Mouse (Mus musculus) intestine, embryonic 15.5 days (tissue): ENCODE measurements around the gene Tlr5. TPM values are rescaled to one million over a fixed set of nuclear protein-coding genes. Genes with fewer than 3 reads are reported as not detected.
A peak's percentile ranks its signal among the peaks of the same experiment; 100 is the strongest.

Source experiments
- ATAC-seq: fragments of 200-750 bp; cut with Nextera tagmentation; 2 replicates; pipeline ENCODE4 v1.8.0; 2017; ENCODE audit warnings: moderate TSS enrichment, moderate library complexity
- H3K27ac ChIP-seq: fragments of 300-500 bp; sonication (generic); 2 replicates; pipeline ENCODE4 v1.5.1; 2015; ENCODE audit warnings: mild to moderate bottlenecking, inconsistent platforms
- H3K27me3 ChIP-seq: fragments of 300-500 bp; sonication (generic); replicated peaks from 2 replicates; pipeline ENCODE4 v1.6.1; 2015; ENCODE audit warnings: inconsistent platforms
- H3K36me3 ChIP-seq: fragments of 300-500 bp; sonication (generic); 2 replicates; pipeline ENCODE4 v1.6.1; 2015; ENCODE audit warnings: inconsistent platforms
- H3K4me1 ChIP-seq: fragments of 300-500 bp; sonication (generic); replicated peaks from 2 replicates; pipeline ENCODE4 v1.6.1; 2015; ENCODE audit warnings: inconsistent platforms
- H3K4me2 ChIP-seq: fragments of 300-500 bp; sonication (generic); replicated peaks from 2 replicates; pipeline ENCODE4 v1.6.1; 2015; ENCODE audit warnings: mild to moderate bottlenecking, inconsistent platforms
- H3K4me3 ChIP-seq: fragments of 300-500 bp; sonication (generic); replicated peaks from 2 replicates; pipeline ENCODE4 v1.5.1; 2015; ENCODE audit warnings: inconsistent platforms
- H3K9ac ChIP-seq: fragments of 300-500 bp; sonication (generic); 2 replicates; pipeline ENCODE4 v1.6.1; 2015; ENCODE audit warnings: inconsistent platforms
- H3K9me3 ChIP-seq: fragments of 300-500 bp; sonication (generic); 2 replicates; pipeline ENCODE4 v1.6.1; 2016; ENCODE audit warnings: inconsistent platforms
- WGBS: fragments of 180-500 bp; shearing (Covaris S2); methylation state at CpG from one replicate; pipeline ENCODE4 v1.1.7; 2015; 5-methylcytosine and 5-hydroxymethylcytosine counted together
- polyA plus RNA-seq: library from polyadenylated mRNA; unstranded; fragments of >200 nt; fragmentation: Nextera tagmentation; extraction: Ambion mirVana; gene quantifications from 2 replicates; pipeline ENCODE4 v1.2.1, GENCODE M21; 2015

The Tlr5 gene
- polyA plus RNA-seq, 1 experiment from 2014 or later, result 4.0 TPM

- Histone ChIP-seq H3K4me1 (peaks cover 41% of the 10 kb centered on the region), H3K9ac (peak overlapping the region; percentile 8; the same call in 1 of the 2 replicates), H3K4me2 (peak overlapping the region; percentile 80), H3K27ac (peak overlapping the region; percentile 91), H3K36me3 (no peaks in the 10 kb centered on the region), H3K9me3 (no peaks in the 10 kb centered on the region), H3K27me3 (no peaks in the 10 kb centered on the region), H3K4me3 (peak overlapping the region; percentile 54; the same call in 1 of the 2 replicates)
- 53% methylated on average over 12 of the region's 12 CpGs for WGBS
- ATAC-seq, result no peak
These were observed 1.8 kb downstream of the Tlr5 start for GRCm38 (mm10) chr1:182956186-182956960.

DNA sequence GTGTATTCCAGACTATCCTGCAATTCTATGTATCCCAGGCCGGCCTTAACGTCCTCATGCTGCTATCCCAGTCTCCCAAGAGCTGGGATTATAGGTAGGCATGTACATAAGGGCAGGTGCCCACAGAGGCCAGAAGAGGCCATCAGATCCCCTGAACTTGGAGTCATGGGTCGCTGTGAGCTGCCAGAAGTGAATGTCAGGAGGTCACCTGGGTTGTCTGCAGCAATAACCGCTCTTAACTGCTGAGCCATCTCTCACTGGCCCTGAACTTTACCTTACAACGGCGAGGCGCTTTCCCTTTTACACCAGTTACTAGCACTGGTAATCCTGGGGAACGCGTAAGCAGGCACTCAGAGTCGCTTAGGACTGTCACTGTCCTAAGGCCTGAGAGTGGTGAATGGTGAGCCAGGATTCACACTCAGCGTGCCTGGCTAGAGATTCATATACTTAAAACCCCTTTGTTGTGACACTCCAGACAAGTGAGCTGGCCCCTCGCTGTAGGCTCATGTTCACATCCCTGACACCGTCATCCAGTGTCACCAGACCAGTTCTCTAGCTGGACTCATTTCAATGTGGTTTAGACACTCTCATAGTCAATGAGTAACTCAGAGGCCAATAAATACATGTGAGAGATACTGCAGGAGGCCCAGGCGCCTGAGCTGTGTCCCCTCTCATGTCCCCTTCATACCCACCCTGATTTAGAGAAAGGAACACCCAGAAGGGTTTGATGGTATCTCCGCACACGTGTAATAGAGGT, 2.6 kb downstream of the Tlr5 start:
- Histone ChIP-seq H3K36me3 (no peaks in the 10 kb centered on the region), H3K27me3 (no peaks in the 10 kb centered on the region), H3K9ac (peak overlapping the region; percentile 8; the same call in 1 of the 2 replicates), H3K9me3 (no peaks in the 10 kb centered on the region), H3K4me2 (peak overlapping the region; percentile 80), H3K4me3 (no peak overlapping the region), H3K4me1 (peaks cover 38% of the 10 kb centered on the region), H3K27ac (peak overlapping the region; percentile 91)
- 64% methylated on average over 16 of the region's 16 CpGs for WGBS
- peak; percentile 78 for ATAC-seq

DNA sequence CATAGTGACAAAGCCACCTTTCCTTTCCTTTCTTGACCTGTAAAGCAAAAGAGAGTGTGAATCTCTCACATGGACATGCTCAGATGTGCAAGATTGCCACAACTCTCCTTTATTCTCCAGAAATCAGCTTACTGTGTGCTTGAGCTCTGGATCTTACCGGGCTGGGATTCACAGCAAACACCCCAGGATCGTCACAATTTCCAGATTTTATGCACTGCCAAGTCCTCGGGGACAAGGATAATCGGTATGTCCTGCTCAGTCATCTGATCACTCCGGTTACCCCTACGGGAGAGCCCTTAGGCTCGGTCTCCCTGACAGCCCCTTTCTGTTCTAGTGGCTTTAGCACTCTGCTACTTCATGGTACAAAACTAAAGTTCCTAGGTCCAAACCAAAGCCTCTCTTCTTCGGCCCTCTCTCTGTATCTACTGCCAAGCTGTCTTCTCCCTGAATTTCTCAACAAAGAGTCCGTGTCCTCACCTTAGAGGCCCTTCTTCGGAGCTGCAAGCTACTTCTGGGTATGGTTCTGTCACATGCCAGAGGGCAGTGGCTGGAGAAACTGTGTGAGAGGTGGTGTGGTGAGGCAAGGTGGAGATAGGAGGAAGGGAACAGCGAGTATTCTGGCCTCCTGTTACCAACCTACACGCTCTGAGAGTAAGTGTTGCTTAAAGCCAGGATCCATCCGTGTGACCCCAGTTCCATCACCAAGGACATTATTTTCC, 3.4 kb downstream of the Tlr5 start:
- peaks cover 34% of the 10 kb centered on the region for H3K4me1 ChIP-seq
- H3K9me3 ChIP-seq, result no peaks in the 10 kb centered on the region
- peak overlapping the region; percentile 80 for H3K4me2 ChIP-seq
- no peaks in the 10 kb centered on the region for H3K27me3 ChIP-seq
- no peak overlapping the region for H3K9ac ChIP-seq
- no peaks in the 10 kb centered on the region for H3K36me3 ChIP-seq
- no peak for ATAC-seq
- H3K4me3 ChIP-seq, result no peak overlapping the region
- H3K27ac ChIP-seq, result peak overlapping the region; percentile 91
- 72% methylated on average over 13 of the region's 13 CpGs for WGBS

- H3K4me1 ChIP-seq, result peaks cover 27% of the 10 kb centered on the region
- no peaks in the 10 kb centered on the region for H3K9me3 ChIP-seq
- H3K4me3 ChIP-seq, result peak overlapping the region; percentile 35; the same call in 1 of the 2 replicates
- H3K36me3 ChIP-seq, result no peaks in the 10 kb centered on the region
- H3K27me3 ChIP-seq, result no peaks in the 10 kb centered on the region
- peak overlapping the region; percentile 80 for H3K4me2 ChIP-seq
- H3K27ac ChIP-seq, result peak overlapping the region; percentile 71
- no peak for ATAC-seq
- no peak overlapping the region for H3K9ac ChIP-seq
- WGBS, result 40% methylated on average over 3 of the region's 3 CpGs
These were observed 4.2 kb downstream of the Tlr5 start for GRCm38 (mm10) chr1:182958824-182959223.

GRCm38 (mm10) chr1:182959251-182959691, 4.7 kb downstream of the Tlr5 start:
- ATAC-seq, result peak; percentile 16; the same call in 1 of the 2 replicates
- Histone ChIP-seq H3K4me1 (peaks cover 22% of the 10 kb centered on the region), H3K4me2 (peak overlapping the region; percentile 80), H3K4me3 (peak overlapping the region; percentile 35), H3K9ac (peak overlapping the region; percentile 31; the same call in 1 of the 2 replicates), H3K27me3 (no peaks in the 10 kb centered on the region), H3K9me3 (no peaks in the 10 kb centered on the region), H3K27ac (peak overlapping the region; percentile 71), H3K36me3 (no peaks in the 10 kb centered on the region)
- 2% methylated on average over 17 of the region's 17 CpGs for WGBS

DNA sequence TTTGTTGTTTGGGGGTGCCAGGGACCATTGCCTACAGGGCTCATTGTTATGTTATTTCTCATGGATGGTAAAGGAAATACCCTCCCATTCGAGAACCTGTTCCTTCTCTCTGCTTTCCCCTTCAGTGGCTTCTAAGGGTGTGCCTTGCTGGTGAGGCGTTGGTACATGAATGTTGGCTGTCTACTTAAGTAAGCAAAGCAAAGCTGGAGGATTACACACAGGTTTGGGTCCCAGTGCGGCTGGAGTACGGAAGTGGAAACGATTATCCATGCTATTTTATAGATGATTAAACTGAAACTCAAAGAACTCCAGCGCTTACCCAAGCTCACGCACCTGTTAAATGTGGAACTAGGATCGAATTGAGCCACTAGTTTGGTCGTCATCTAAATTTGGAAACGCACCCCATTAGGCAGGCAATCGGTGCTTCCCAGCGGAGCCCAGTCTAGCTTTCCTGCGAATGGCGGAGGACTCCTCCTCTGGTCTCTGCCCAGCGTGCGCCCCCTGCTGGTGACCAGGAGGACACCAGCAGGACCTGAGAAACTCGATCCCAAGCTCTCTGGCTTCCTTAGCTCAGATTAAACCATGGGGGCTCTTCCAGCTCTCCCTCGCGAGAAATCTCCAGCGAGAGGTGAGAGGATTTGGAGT, 5.3 kb downstream of the Tlr5 start:
- Histone ChIP-seq H3K4me1 (peaks cover 17% of the 10 kb centered on the region), H3K4me2 (peak overlapping the region; percentile 80), H3K9ac (peak overlapping the region; percentile 31), H3K36me3 (no peaks in the 10 kb centered on the region), H3K4me3 (peak overlapping the region; percentile 35), H3K27ac (peak overlapping the region; percentile 71), H3K27me3 (no peaks in the 10 kb centered on the region), H3K9me3 (no peaks in the 10 kb centered on the region)
- WGBS, result under 1% methylated on average over 20 of the region's 20 CpGs
- peak; percentile 62 for ATAC-seq

DNA sequence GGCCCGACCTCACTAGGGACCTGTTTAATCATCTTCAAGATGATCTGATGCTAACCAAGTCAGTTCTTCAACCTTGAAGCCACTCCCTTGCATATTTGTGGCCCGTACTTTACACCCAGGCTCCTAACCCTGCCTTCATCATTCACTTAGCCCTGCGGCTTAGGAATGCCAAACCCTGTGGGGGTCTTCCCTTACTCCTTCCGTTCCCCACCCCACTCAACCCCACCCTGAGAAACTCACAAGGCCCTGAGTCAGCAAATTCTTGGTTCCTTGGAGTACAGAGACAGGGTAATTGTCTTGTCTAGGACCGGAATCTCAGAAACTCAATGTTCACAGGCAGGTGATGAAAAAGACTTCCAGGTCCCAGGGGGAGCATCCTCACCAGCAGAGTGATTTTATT, 6.5 kb downstream of the Tlr5 start:
- no peaks in the 10 kb centered on the region for H3K9me3 ChIP-seq
- no peak for ATAC-seq
- 64% methylated on average over 5 of the region's 5 CpGs for WGBS

DNA sequence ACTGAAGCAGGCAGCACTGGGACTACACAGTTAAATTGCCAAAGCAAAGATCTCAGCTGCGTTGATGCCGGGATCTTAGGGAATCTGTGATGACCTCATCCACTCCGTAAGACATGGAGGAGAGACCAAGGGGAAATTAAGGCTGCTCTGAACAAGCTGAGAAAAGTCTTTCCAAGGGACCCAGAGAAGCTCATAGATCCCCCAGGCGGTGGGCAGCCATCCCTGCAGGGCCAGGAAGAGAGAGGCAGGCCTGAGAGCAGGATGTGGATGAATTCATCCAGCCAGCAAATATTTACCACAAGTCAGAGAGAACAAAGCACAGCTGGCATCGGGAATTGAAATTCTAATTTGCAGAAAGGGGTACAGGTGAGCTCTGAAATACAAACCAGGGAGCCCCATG, 8.7 kb downstream of the Tlr5 start:
- no peak overlapping the region for H3K4me3 ChIP-seq
- H3K4me2 ChIP-seq, result no peak overlapping the region
- no peak for ATAC-seq
- no peak overlapping the region for H3K9ac ChIP-seq
- H3K4me1 ChIP-seq, result peaks cover 14% of the 10 kb centered on the region
- 50% methylated on average over 5 of the region's 5 CpGs for WGBS
- no peak overlapping the region for H3K27ac ChIP-seq
- no peaks in the 10 kb centered on the region for H3K27me3 ChIP-seq
- no peaks in the 10 kb centered on the region for H3K9me3 ChIP-seq
- H3K36me3 ChIP-seq, result no peaks in the 10 kb centered on the region

More for the DNA sequence above, 6.5 kb downstream of the Tlr5 start:
- Histone ChIP-seq H3K4me2 (no peak overlapping the region), H3K27ac (no peak overlapping the region), H3K4me1 (peaks cover 16% of the 10 kb centered on the region), H3K4me3 (no peak overlapping the region), H3K9ac (no peak overlapping the region), H3K27me3 (no peaks in the 10 kb centered on the region), H3K36me3 (no peaks in the 10 kb centered on the region)

DNA sequence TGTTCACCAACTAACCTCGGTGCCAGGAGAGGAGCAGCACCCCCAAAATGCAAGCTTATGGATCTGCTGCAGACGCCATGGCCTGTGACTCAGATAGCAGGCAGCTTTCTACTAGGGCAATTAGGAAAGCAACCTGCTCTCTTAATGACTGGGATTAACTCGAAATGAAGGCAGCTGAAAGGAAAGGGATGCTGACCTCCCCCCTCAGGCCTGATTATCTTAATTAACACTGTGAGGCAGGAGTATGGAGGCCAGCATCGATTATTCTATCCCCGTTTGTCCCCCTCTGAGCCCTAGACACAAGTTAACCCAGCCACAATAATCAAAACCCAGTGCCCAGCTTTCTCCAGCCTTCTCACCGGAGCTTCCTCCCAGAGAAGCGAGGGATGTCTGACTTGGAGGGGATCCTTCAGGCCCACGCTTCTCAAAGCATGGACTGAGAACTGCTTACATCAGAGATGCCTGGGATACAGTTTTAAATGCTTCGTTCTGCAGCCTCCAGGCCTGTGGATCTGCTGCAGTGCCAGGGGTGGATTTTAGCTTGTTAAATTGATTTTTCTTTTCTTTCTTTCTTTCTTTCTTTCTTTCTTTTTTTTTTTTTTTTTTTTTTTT, 10.4 kb downstream of the Tlr5 start:
- 73% methylated on average over 9 of the region's 9 CpGs for WGBS
- Histone ChIP-seq H3K9me3 (no peaks in the 10 kb centered on the region), H3K27me3 (no peaks in the 10 kb centered on the region), H3K4me1 (peaks cover 7% of the 10 kb centered on the region), H3K4me3 (no peak overlapping the region), H3K27ac (no peak overlapping the region), H3K4me2 (no peak overlapping the region), H3K36me3 (no peaks in the 10 kb centered on the region), H3K9ac (no peak overlapping the region)
- no peak for ATAC-seq

- no peaks in the 10 kb centered on the region for H3K27me3 ChIP-seq
- 80% methylated on average over 9 of the region's 9 CpGs for WGBS
- ATAC-seq, result no peak
These were observed 14.1 kb downstream of the Tlr5 start for GRCm38 (mm10) chr1:182968732-182969131.

GRCm38 (mm10) chr1:182972240-182972639, 17.7 kb downstream of the Tlr5 start:
- Histone ChIP-seq H3K27ac (no peak overlapping the region), H3K9ac (no peak overlapping the region), H3K27me3 (no peaks in the 10 kb centered on the region), H3K4me1 (no peaks in the 10 kb centered on the region), H3K4me2 (no peak overlapping the region), H3K36me3 (no peaks in the 10 kb centered on the region), H3K9me3 (no peaks in the 10 kb centered on the region), H3K4me3 (no peak overlapping the region)
- WGBS, result 87% methylated on average over 6 of the region's 6 CpGs
- ATAC-seq, result no peak

More at GRCm38 (mm10) chr1:182968732-182969131, 14.1 kb downstream of the Tlr5 start:
- Histone ChIP-seq H3K36me3 (no peaks in the 10 kb centered on the region), H3K27ac (no peak overlapping the region), H3K9me3 (no peaks in the 10 kb centered on the region), H3K4me1 (no peaks in the 10 kb centered on the region), H3K4me2 (no peak overlapping the region), H3K9ac (no peak overlapping the region), H3K4me3 (no peak overlapping the region)
